Mouse (Mus musculus): ENCODE results near the gene 4930563M21Rik. TPM values are rescaled to one million over a fixed set of nuclear protein-coding genes. Genes with fewer than 3 reads are reported as not detected.

Gene 4930563M21Rik
- polyA plus RNA-seq (2012; rRNA removed) = not detected in 2 replicates

DNA sequence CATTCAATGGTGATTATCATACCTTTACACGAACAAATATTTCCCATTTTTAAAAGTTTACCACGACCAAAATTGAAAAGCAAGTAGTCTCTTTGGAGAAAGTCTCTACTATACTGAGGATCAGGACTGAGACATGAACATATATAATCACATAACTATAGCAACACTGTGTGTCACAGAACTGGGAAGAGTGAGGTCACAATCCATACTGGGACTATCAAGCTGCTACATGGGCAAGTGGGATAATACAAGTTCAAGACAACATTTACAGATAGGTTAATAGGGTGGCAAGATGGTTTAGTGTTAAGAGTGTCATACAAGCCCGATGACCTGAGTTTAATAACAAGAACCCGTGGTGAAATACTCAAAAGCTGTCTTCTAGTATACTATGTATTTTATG is at the start of gene 4930563M21Rik:
TSS of gene 4930563M21Rik (minus strand) at position 101 of the 400 bp plus-strand sequence.

DNA sequence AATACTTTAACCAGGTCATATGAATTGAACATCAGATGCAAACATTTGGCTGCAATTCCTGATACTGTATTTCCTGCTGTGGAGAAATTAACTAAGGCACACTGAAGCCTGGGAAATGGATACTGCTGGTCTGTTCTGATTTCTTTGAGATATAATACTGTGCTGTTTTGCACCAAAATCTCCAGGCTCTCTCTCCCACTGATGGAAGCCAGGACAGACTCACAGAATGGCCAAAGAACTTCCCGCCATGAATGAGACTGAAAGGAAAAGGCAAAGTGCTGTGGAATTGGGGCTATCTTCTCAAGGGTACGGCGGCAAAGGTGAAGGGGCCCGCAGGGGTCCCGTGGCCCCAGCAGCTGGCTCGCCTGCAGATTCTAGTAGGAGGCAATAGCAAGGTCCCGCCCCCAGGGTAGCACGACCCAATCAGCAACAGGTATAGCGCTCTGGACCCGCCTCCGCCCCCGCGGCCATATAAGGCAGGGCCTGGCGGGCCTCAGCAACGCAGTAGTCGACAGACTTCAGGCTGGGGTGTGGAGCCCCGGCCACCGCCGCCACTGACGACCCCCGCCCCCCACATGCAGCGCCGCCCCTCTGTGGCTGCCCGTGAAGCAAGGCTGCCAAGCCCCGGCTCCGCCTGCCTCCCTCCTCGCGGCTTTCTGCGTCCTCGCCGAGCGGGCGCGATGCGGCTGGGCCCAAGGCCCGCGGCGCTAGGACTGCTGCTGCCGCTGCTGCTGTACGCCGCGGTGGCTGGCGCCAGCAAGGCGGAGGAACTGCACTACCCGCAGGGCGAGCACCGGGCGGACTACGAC is 31.2 kb upstream of the 4930563M21Rik start, which contains the start of gene Rcn2:
TSS of gene Rcn2 (plus strand) at position 474 of the 809 bp plus-strand sequence.

DNA sequence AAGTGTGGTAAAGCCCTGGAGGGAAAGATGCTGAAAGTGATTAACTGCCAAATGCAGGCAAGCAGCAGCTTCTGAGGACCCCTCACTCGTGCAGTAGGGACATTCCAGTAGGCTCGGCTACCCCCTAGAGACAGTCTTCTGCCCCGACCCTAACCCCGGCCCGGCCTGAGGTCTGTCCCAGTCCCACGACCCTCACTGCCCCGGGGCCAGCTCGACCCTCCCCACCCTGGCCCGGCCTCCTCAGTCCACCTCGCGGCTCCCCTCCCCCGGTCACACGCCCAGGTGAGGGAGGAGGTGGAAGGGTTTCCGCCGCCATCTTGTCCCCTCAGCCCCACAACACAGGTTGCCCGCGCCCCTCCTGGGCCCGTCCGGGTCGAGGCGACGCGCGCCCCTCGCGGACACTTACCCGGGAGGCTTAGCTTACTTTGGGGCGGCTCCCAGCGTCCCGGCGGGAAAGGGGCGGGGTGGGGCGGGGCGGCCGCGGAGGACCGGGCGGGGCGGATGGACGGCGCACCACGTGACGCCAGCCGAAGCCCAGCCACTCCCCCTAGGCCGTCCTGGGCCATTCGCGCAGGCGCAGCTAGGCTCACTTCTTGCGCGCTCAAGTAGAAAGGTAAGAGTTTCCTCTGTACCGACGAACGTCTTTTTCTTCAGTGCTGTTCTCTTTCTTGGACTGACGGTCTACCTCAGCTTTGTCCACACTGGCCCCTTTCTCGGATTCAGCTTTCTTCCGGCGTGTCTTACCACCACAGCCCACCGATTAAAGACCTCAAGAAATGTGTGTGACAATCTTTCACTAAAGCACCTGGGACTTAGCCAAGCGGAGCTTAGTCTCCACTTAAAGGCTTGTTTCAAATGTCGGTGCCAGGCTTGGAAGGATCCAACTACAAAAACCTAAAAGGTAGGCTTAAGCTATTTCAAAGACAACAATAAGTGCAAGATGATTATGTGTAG is 72.4 kb downstream of the 4930563M21Rik start, which contains the start of gene Scaper:
TSS of gene Scaper (minus strand) at position 456 of the 954 bp plus-strand sequence.

Other genes with a start within 250 kb of the 4930563M21Rik start
- 3.1 and 4.0 TPM in 2 replicates for gene Scaper, start 72.4 kb downstream of the 4930563M21Rik start, polyA plus RNA-seq (2012; rRNA removed)
- 67.9 and 72.7 TPM in 2 replicates for gene Rcn2, start 31.3 kb upstream of the 4930563M21Rik start, polyA plus RNA-seq (2012; rRNA removed)
- gene Pstpip1, start 79.4 kb upstream of the 4930563M21Rik start, polyA plus RNA-seq (2012; rRNA removed) = 4.4 and 4.6 TPM in 2 replicates
- gene Tspan3, start 154.9 kb upstream of the 4930563M21Rik start, polyA plus RNA-seq (2012; rRNA removed) = 510 and 643 TPM in 2 replicates

Measured in colon, adult 2 months (tissue).